Mouse (Mus musculus) stomach, embryonic 16.5 days (tissue): ENCODE measurements around the gene Mettl16. TPM values are rescaled to one million over a fixed set of nuclear protein-coding genes. Genes with fewer than 3 reads are reported as not detected.

Source experiments
- ATAC-seq: fragments of 200-750 bp; cut with Nextera tagmentation; 2 replicates; pipeline ENCODE4 v1.8.0; 2017; ENCODE audit warnings: moderate number of reproducible peaks, moderate TSS enrichment; ENCODE audit not compliant: insufficient read depth, low FRiP score
- H3K27ac ChIP-seq: fragments of 300-500 bp; sonication (generic); 2 replicates; pipeline ENCODE4 v1.5.1; 2014; ENCODE audit warnings: low read length
- H3K27me3 ChIP-seq: fragments of 300-500 bp; sonication (generic); 2 replicates; pipeline ENCODE4 v1.6.1; 2014; ENCODE audit warnings: low read length, control low read depth, mixed read lengths; ENCODE audit not compliant: control insufficient read depth, insufficient read depth
- H3K36me3 ChIP-seq: fragments of 300-500 bp; sonication (generic); 2 replicates; pipeline ENCODE4 v1.6.1; 2014; ENCODE audit warnings: low read length; ENCODE audit not compliant: control insufficient read depth, insufficient read depth
- H3K4me1 ChIP-seq: fragments of 300-500 bp; sonication (generic); 2 replicates; pipeline ENCODE4 v1.6.1; 2014; ENCODE audit warnings: low read length, control low read depth, mixed read lengths; ENCODE audit not compliant: control insufficient read depth, insufficient read depth
- H3K4me2 ChIP-seq: fragments of 300-500 bp; sonication (generic); 2 replicates; pipeline ENCODE4 v1.6.1; 2014; ENCODE audit warnings: low read depth, low read length, mixed read lengths
- H3K4me3 ChIP-seq: fragments of 300-500 bp; sonication (generic); replicated peaks from 2 replicates; pipeline ENCODE4 v1.5.1; 2014; ENCODE audit warnings: mild to moderate bottlenecking, low read length
- H3K9ac ChIP-seq: fragments of 300-500 bp; sonication (generic); 2 replicates; pipeline ENCODE4 v1.6.1; 2014; ENCODE audit warnings: low read length
- H3K9me3 ChIP-seq: fragments of 300-500 bp; sonication (generic); replicated peaks from 2 replicates; pipeline ENCODE4 v1.6.1; 2016; ENCODE audit warnings: low read length, control low read depth; ENCODE audit not compliant: control insufficient read depth
- WGBS: fragments of 180-500 bp; shearing (Covaris S2); extraction: QIAGEN DNeasy Blood & Tissue Kit; methylation state at CpG from one replicate; pipeline ENCODE4 v1.1.7; 2014; 5-methylcytosine and 5-hydroxymethylcytosine counted together
- polyA plus RNA-seq: library from polyadenylated mRNA; unstranded; fragments of >200 nt; fragmentation: Nextera tagmentation; extraction: Ambion mirVana; gene quantifications from 2 replicates; pipeline ENCODE4 v1.2.1, GENCODE M21; 2015

Gene Mettl16
- polyA plus RNA-seq, 1 experiment from 2014 or later: 41.8 TPM

GRCm38 (mm10) chr11:74771234-74771633 is 604 bp downstream of the Mettl16 start:
- peak overlapping the region; percentile 88 for H3K27ac ChIP-seq
- H3K36me3 ChIP-seq: peaks cover 9% of the 10 kb centered on the region
- ATAC-seq: no peak
- peaks cover 12% of the 10 kb centered on the region for H3K4me1 ChIP-seq
- H3K4me2 ChIP-seq: peak overlapping the region; percentile 80
- peak overlapping the region; percentile 82 for H3K9ac ChIP-seq
- no peaks in the 10 kb centered on the region for H3K27me3 ChIP-seq
- no peaks in the 10 kb centered on the region for H3K9me3 ChIP-seq
- 10% methylated on average over 8 of the region's 8 CpGs for WGBS
- peak overlapping the region; percentile 73 for H3K4me3 ChIP-seq

- no peaks in the 10 kb centered on the region for H3K9me3 ChIP-seq
- H3K36me3 ChIP-seq: peaks cover 9% of the 10 kb centered on the region
- H3K27ac ChIP-seq: no peak overlapping the region
- peak overlapping the region; percentile 73 for H3K4me3 ChIP-seq
- no peak for ATAC-seq
- peaks cover 12% of the 10 kb centered on the region for H3K4me1 ChIP-seq
- 70% methylated on average over 4 of the region's 4 CpGs for WGBS
- no peaks in the 10 kb centered on the region for H3K27me3 ChIP-seq
- H3K9ac ChIP-seq: no peak overlapping the region
- H3K4me2 ChIP-seq: peak overlapping the region; percentile 80
Observed at GRCm38 (mm10) chr11:74771650-74772049, 1.0 kb downstream of the Mettl16 start.

GRCm38 (mm10) chr11:74772386-74772785 is 1.8 kb downstream of the Mettl16 start:
- Histone ChIP-seq H3K27me3 (no peaks in the 10 kb centered on the region), H3K4me3 (no peak overlapping the region), H3K27ac (no peak overlapping the region), H3K36me3 (peaks cover 9% of the 10 kb centered on the region), H3K9me3 (no peaks in the 10 kb centered on the region), H3K4me2 (no peak overlapping the region), H3K4me1 (peaks cover 12% of the 10 kb centered on the region), H3K9ac (no peak overlapping the region)
- WGBS: 86% methylated on average over 2 of the region's 2 CpGs
- ATAC-seq: no peak

GRCm38 (mm10) chr11:74792874-74793273 is 22.2 kb downstream of the Mettl16 start:
- H3K4me1 ChIP-seq: no peaks in the 10 kb centered on the region
- H3K27ac ChIP-seq: no peak overlapping the region
- peaks cover 21% of the 10 kb centered on the region for H3K36me3 ChIP-seq
- ATAC-seq: no peak
- no peak overlapping the region for H3K4me2 ChIP-seq
- WGBS: 90% methylated on average over 4 of the region's 4 CpGs
- no peak overlapping the region for H3K4me3 ChIP-seq
- no peak overlapping the region for H3K9ac ChIP-seq
- no peaks in the 10 kb centered on the region for H3K9me3 ChIP-seq
- no peaks in the 10 kb centered on the region for H3K27me3 ChIP-seq

- 83% methylated on average over 4 of the region's 4 CpGs for WGBS
- H3K4me1 ChIP-seq: no peaks in the 10 kb centered on the region
- H3K4me2 ChIP-seq: no peak overlapping the region
- no peak overlapping the region for H3K4me3 ChIP-seq
- peaks cover 6% of the 10 kb centered on the region; the same call in 1 of the 2 replicates for H3K36me3 ChIP-seq
- no peak for ATAC-seq
- no peak overlapping the region for H3K9ac ChIP-seq
- H3K27ac ChIP-seq: no peak overlapping the region
- no peaks in the 10 kb centered on the region for H3K27me3 ChIP-seq
- H3K9me3 ChIP-seq: no peaks in the 10 kb centered on the region
Observed at GRCm38 (mm10) chr11:74800658-74801057, 30.0 kb downstream of the Mettl16 start.

- no peak overlapping the region for H3K9ac ChIP-seq
- no peak overlapping the region for H3K4me3 ChIP-seq
- H3K36me3 ChIP-seq: peaks cover 8% of the 10 kb centered on the region
- H3K9me3 ChIP-seq: no peaks in the 10 kb centered on the region
- H3K27ac ChIP-seq: no peak overlapping the region
- H3K4me1 ChIP-seq: no peaks in the 10 kb centered on the region
- 73% methylated on average over 3 of the region's 3 CpGs for WGBS
- no peak for ATAC-seq
- H3K4me2 ChIP-seq: no peak overlapping the region
- no peaks in the 10 kb centered on the region for H3K27me3 ChIP-seq
Observed at GRCm38 (mm10) chr11:74804081-74804627, 33.5 kb downstream of the Mettl16 start.

GRCm38 (mm10) chr11:74807246-74807882 is 36.7 kb downstream of the Mettl16 start:
- Histone ChIP-seq H3K4me2 (no peak overlapping the region), H3K36me3 (peaks cover 8% of the 10 kb centered on the region), H3K9me3 (no peaks in the 10 kb centered on the region), H3K9ac (no peak overlapping the region), H3K27ac (no peak overlapping the region), H3K27me3 (no peaks in the 10 kb centered on the region), H3K4me1 (no peaks in the 10 kb centered on the region), H3K4me3 (no peak overlapping the region)
- ATAC-seq: no peak
- 86% methylated on average over 6 of the region's 6 CpGs for WGBS

- H3K36me3 ChIP-seq: peaks cover 8% of the 10 kb centered on the region
- H3K27me3 ChIP-seq: no peaks in the 10 kb centered on the region
- no peak overlapping the region for H3K9ac ChIP-seq
- H3K4me3 ChIP-seq: no peak overlapping the region
- ATAC-seq: no peak
- H3K27ac ChIP-seq: no peak overlapping the region
- no peaks in the 10 kb centered on the region for H3K9me3 ChIP-seq
- 92% methylated on average over 6 of the region's 6 CpGs for WGBS
- no peak overlapping the region for H3K4me2 ChIP-seq
- H3K4me1 ChIP-seq: no peaks in the 10 kb centered on the region
Observed at GRCm38 (mm10) chr11:74808251-74808853, 37.7 kb downstream of the Mettl16 start.

- H3K4me3 ChIP-seq: no peak overlapping the region
- H3K4me2 ChIP-seq: no peak overlapping the region
- no peaks in the 10 kb centered on the region for H3K9me3 ChIP-seq
- peaks cover 8% of the 10 kb centered on the region for H3K36me3 ChIP-seq
- no peak overlapping the region for H3K9ac ChIP-seq
- H3K4me1 ChIP-seq: no peaks in the 10 kb centered on the region
- H3K27me3 ChIP-seq: no peaks in the 10 kb centered on the region
- no peak overlapping the region for H3K27ac ChIP-seq
- ATAC-seq: no peak
Observed at GRCm38 (mm10) chr11:74810134-74810533, 39.5 kb downstream of the Mettl16 start.
